Mouse (Mus musculus) liver, adult 2 months (tissue): ENCODE data around the gene Pik3ca. TPM values are rescaled to one million over a fixed set of nuclear protein-coding genes. Genes with fewer than 3 reads are reported as not detected.
A peak's percentile ranks its signal among the peaks of the same experiment; 100 is the strongest.

ENCODE experiments used
- DNase-seq: peaks from one replicate; pipeline ENCODE4 v3.0.0-alpha.2; 2011; ENCODE audit warnings: low read depth, low spot score; ENCODE audit errors: extremely low read depth
- H3K27ac ChIP-seq: fragments of 200-500 bp; replicated peaks from 2 replicates; pipeline ENCODE4 v1.5.1; 2012; ENCODE audit warnings: low read depth, mild to moderate bottlenecking, control low read depth, inconsistent platforms, low read length; ENCODE audit not compliant: insufficient read depth
- H3K27me3 ChIP-seq: fragments of 200-500 bp; 2 replicates; pipeline ENCODE4 v1.6.1; 2012; ENCODE audit warnings: mild to moderate bottlenecking, moderate library complexity, low read length, inconsistent platforms; ENCODE audit not compliant: control insufficient read depth, insufficient read depth
- H3K36me3 ChIP-seq: fragments of 200-500 bp; 2 replicates; pipeline ENCODE4 v1.6.1; 2012; ENCODE audit warnings: low read length, inconsistent platforms; ENCODE audit not compliant: control insufficient read depth, insufficient read depth
- H3K4me1 ChIP-seq: fragments of 200-500 bp; 2 replicates; pipeline ENCODE4 v1.6.1; 2011; ENCODE audit warnings: low read length; ENCODE audit not compliant: control insufficient read depth, insufficient read depth
- H3K4me3 ChIP-seq: fragments of 200-500 bp; 2 replicates; pipeline ENCODE4 v1.5.1; 2011; ENCODE audit warnings: low read depth, mild to moderate bottlenecking, control low read depth, low read length, moderate library complexity; ENCODE audit not compliant: insufficient read depth
- H3K79me2 ChIP-seq: fragments of 200-500 bp; 2 replicates; pipeline ENCODE4 v1.6.1; 2012; ENCODE audit warnings: inconsistent platforms, mild to moderate bottlenecking, low read length, moderate library complexity; ENCODE audit not compliant: control insufficient read depth, insufficient read depth
- H3K9ac ChIP-seq: fragments of 200-500 bp; 2 replicates; pipeline ENCODE4 v1.6.1; 2012; ENCODE audit warnings: low read depth, mild to moderate bottlenecking, control low read depth, inconsistent platforms, low read length
- CTCF ChIP-seq: fragments of 200-500 bp; IDR thresholded peaks from 2 replicates; pipeline ENCODE4 v1.5.1; 2011; ENCODE audit warnings: low read depth, low read length, control low read depth
- POLR2A ChIP-seq: fragments of 200-500 bp; IDR thresholded peaks from 2 replicates; pipeline ENCODE4 v1.6.1; 2011; ENCODE audit warnings: low read length, control low read depth; ENCODE audit not compliant: insufficient read depth; ENCODE audit errors: extremely low read depth
- WGBS: fragments of 180-500 bp; shearing (Covaris S2); methylation state at CpG from one replicate; pipeline ENCODE4 v1.1.7; 2018; 5-methylcytosine and 5-hydroxymethylcytosine counted together
- polyA plus RNA-seq: library from polyadenylated mRNA; depleted of rRNA; stranded (reverse); fragments of >200 nt; gene quantifications from 2 replicates; pipeline ENCODE4 v1.2.3, GENCODE M21; 2012; rRNA removed
- total RNA-seq: library from RNA; depleted of rRNA; stranded (reverse); fragments of >200 nt; gene quantifications from 2 replicates; pipeline ENCODE4 v1.2.3, GENCODE M21; 2014; rRNA removed

The Pik3ca gene
- 21.1 and 23.1 TPM in 2 replicates for total RNA-seq
- 2.4 and 2.8 TPM in 2 replicates for polyA plus RNA-seq

GRCm38 (mm10) chr3:32397461-32398174, at the start of gene Pik3ca:
Pik3ca (plus strand) TSS chr3:32397671.
- DNase-seq, result peak; percentile 48
- peak within 1 kb of the TSS; percentile 90 for H3K27ac ChIP-seq
- no peak for TF ChIP-seq CTCF
- TF ChIP-seq POLR2A, result no peak
- H3K4me1 ChIP-seq, result peaks cover 31% of the 10 kb centered on the region
- peak within 1 kb of the TSS; percentile 91 for H3K9ac ChIP-seq
- no peaks in the 10 kb centered on the region for H3K27me3 ChIP-seq
- H3K79me2 ChIP-seq, result peaks cover 15% of the 10 kb centered on the region
- H3K36me3 ChIP-seq, result no peaks in the 10 kb centered on the region
- H3K4me3 ChIP-seq, result peak within 1 kb of the TSS; percentile 89
- WGBS, result under 1% methylated on average over 58 of the region's 65 CpGs

GRCm38 (mm10) chr3:32347881-32348280, 49.6 kb upstream of the Pik3ca start:
- H3K4me1 ChIP-seq, result no peaks in the 10 kb centered on the region
- no peaks in the 10 kb centered on the region for H3K79me2 ChIP-seq
- H3K4me3 ChIP-seq, result no peak overlapping the region
- H3K27ac ChIP-seq, result no peak overlapping the region
- TF ChIP-seq POLR2A, result no peak
- no peak for TF ChIP-seq CTCF
- peaks cover 4% of the 10 kb centered on the region; the same call in 1 of the 2 replicates for H3K36me3 ChIP-seq
- no peak for DNase-seq
- no peak overlapping the region for H3K9ac ChIP-seq
- 88% methylated on average over 6 of the region's 6 CpGs for WGBS
- H3K27me3 ChIP-seq, result no peaks in the 10 kb centered on the region

- no peak overlapping the region for H3K4me3 ChIP-seq
- no peaks in the 10 kb centered on the region for H3K36me3 ChIP-seq
- WGBS, result 68% methylated on average over 6 of the region's 6 CpGs
- no peaks in the 10 kb centered on the region for H3K27me3 ChIP-seq
- no peak overlapping the region for H3K27ac ChIP-seq
- TF ChIP-seq POLR2A (no peak), CTCF (no peak)
- peaks cover 5% of the 10 kb centered on the region for H3K4me1 ChIP-seq
- no peak overlapping the region for H3K9ac ChIP-seq
- peaks cover 12% of the 10 kb centered on the region; the same call in 1 of the 2 replicates for H3K79me2 ChIP-seq
- DNase-seq, result no peak
These were observed 36.2 kb upstream of the Pik3ca start for GRCm38 (mm10) chr3:32361221-32361620.

- DNase-seq, result no peak
- Histone ChIP-seq H3K27me3 (no peaks in the 10 kb centered on the region), H3K4me3 (no peak overlapping the region), H3K27ac (no peak overlapping the region), H3K79me2 (peaks cover 12% of the 10 kb centered on the region; the same call in 1 of the 2 replicates), H3K9ac (no peak overlapping the region), H3K4me1 (peaks cover 5% of the 10 kb centered on the region), H3K36me3 (no peaks in the 10 kb centered on the region)
- WGBS, result 88% methylated on average over 4 of the region's 4 CpGs
- no peak for TF ChIP-seq POLR2A
- no peak for TF ChIP-seq CTCF
These were observed 33.3 kb upstream of the Pik3ca start for GRCm38 (mm10) chr3:32364195-32364594.

GRCm38 (mm10) chr3:32364841-32365545, 32.5 kb upstream of the Pik3ca start:
- Histone ChIP-seq H3K4me1 (peaks cover 5% of the 10 kb centered on the region), H3K9ac (peak overlapping the region; percentile 94), H3K27ac (0 out of 2 replicates have a peak overlapping the region, but pooled peaks have one; percentile 27), H3K36me3 (no peaks in the 10 kb centered on the region), H3K4me3 (peak overlapping the region; percentile 75), H3K27me3 (no peaks in the 10 kb centered on the region), H3K79me2 (peaks cover 12% of the 10 kb centered on the region; the same call in 1 of the 2 replicates)
- peak; percentile 17 for DNase-seq
- no peak for TF ChIP-seq POLR2A
- no peak for TF ChIP-seq CTCF
- 4% methylated on average over 54 of the region's 54 CpGs for WGBS
